Comparison of ENCODE assay signal across 14 mouse cellular contexts in genomic region chr17:83274101-83274500, GRCm38 (mm10). TPM values are rescaled to one million over a fixed set of nuclear protein-coding genes. Genes with fewer than 3 reads are reported as not detected.
DNase-seq lines count a peak whose midpoint lies in the region; ATAC-seq and TF ChIP-seq lines count a peak whose summit lies in the region.
"Had no signal": no experiment of that assay in that cellular context is flagged by ENCODE, and none has a peak within 500 bp of the region (broad histone marks: within the 10 kb centered on the region; RNA-seq: fewer than 3 reads in every experiment).

No protein-coding gene starts in this region.

- intact Hi-C loops in gastrocnemius, adult 2 months (cut with DNase I): loop anchor here (5.0 kb wide), 3 partner anchors 173 to 573 kb away; partner anchors contain the start of genes Haao and Kcng3

- peak overlapping the region; percentile 50 for H3K27ac ChIP-seq in gastrocnemius, adult 2 months
- peak overlapping the region; percentile 43; the same call in 1 of the 2 replicates for H3K27ac ChIP-seq in lung, embryonic 15.5 days
- peak overlapping the region; percentile 46; the same call in 1 of the 2 replicates for H3K27ac ChIP-seq in intestine, postnatal 0 days (ENCODE audit: low read depth, low read length)
- peak overlapping the region; percentile 61 for H3K27ac ChIP-seq in macrophage
- no peak overlapping the region for H3K27ac ChIP-seq in hindbrain, embryonic 14.5 days
- H3K27ac ChIP-seq: left cerebral cortex, adult 2 months had no signal

- no peak for DNase-seq in gastrocnemius, adult 2 months
- no peak for DNase-seq in gastrocnemius, adult 18-20 months (ENCODE audit: low spot score)
- DNase-seq in lung, adult 2 months: no peak
- no peak for DNase-seq in c-Kit-positive CD71-positive TER-119-positive erythroid progenitor cells, embryonic 14.5 days (ENCODE audit: low spot score)
- no peak for DNase-seq in hindbrain, embryonic 14.5 days (ENCODE audit: low spot score)
- DNase-seq: B cell, adult 2 months; cerebellum, adult 9-11 months; gastrocnemius, postnatal 14 days; retina, postnatal 1 day had no signal

- no peak for TF ChIP-seq CTCF in gastrocnemius, adult 2 months (IDR thresholded peaks at IDR 0.05)
- no peak for TF ChIP-seq CTCF in lung, adult 2 months (IDR thresholded peaks at IDR 0.05; ENCODE audit: insufficient read depth, low read length)
- TF ChIP-seq CTCF in intestine, postnatal 0 days (IDR thresholded peaks at IDR 0.05; ENCODE audit: low read depth): no peak

- no peak for TF ChIP-seq POLR2A in lung, adult 2 months (IDR thresholded peaks at IDR 0.05; ENCODE audit: borderline replicate concordance, extremely low read depth, low read depth, low read length)

- no peaks in the 10 kb centered on the region for H3K79me2 ChIP-seq in macrophage (ENCODE audit: inconsistent target)

- no peak overlapping the region for H3K4me3 ChIP-seq in gastrocnemius, adult 2 months
- H3K4me3 ChIP-seq in lung, embryonic 15.5 days: no peak overlapping the region
- no peak overlapping the region for H3K4me3 ChIP-seq in lung, adult 2 months (replicated peaks; ENCODE audit: extremely low read depth, low read depth, low read length)
- no peak overlapping the region for H3K4me3 ChIP-seq in intestine, postnatal 0 days (ENCODE audit: low read depth, low read length)
- H3K4me3 ChIP-seq in macrophage (ENCODE audit: inconsistent target): no peak overlapping the region
- no peak overlapping the region for H3K4me3 ChIP-seq in hindbrain, embryonic 14.5 days (replicated peaks; ENCODE audit: low read length)
- H3K4me3 ChIP-seq: left cerebral cortex, adult 2 months had no signal

- WGBS in lung, embryonic 15.5 days: 38% methylated on average over 4 of the region's 4 CpGs
- 25% methylated on average over 4 of the region's 4 CpGs for WGBS in lung, adult 2 months
- 58% methylated on average over 4 of the region's 4 CpGs for WGBS in intestine, postnatal 0 days
- 5% methylated on average over 4 of the region's 4 CpGs for WGBS in macrophage (ENCODE audit: missing documents)
- WGBS in hindbrain, embryonic 14.5 days: 61% methylated on average over 4 of the region's 4 CpGs

- no peaks in the 10 kb centered on the region for H3K36me3 ChIP-seq in lung, embryonic 15.5 days
- H3K36me3 ChIP-seq in intestine, postnatal 0 days (ENCODE audit: control insufficient read depth, insufficient read depth): no peaks in the 10 kb centered on the region
- H3K36me3 ChIP-seq in macrophage (ENCODE audit: inconsistent target): no peaks in the 10 kb centered on the region
- no peaks in the 10 kb centered on the region for H3K36me3 ChIP-seq in hindbrain, embryonic 14.5 days (replicated peaks; ENCODE audit: control insufficient read depth, insufficient read depth)

- H3K4me2 ChIP-seq in lung, embryonic 15.5 days: 0 out of 2 replicates have a peak overlapping the region, but pooled peaks have one; percentile 35
- H3K4me2 ChIP-seq in intestine, postnatal 0 days (replicated peaks; ENCODE audit: low read depth): peak overlapping the region; percentile 56; the same call in 1 of the 2 replicates
- no peak overlapping the region for H3K4me2 ChIP-seq in hindbrain, embryonic 14.5 days (replicated peaks)

- H3K9me3 ChIP-seq in lung, embryonic 15.5 days: no peaks in the 10 kb centered on the region
- H3K9me3 ChIP-seq in intestine, postnatal 0 days (ENCODE audit: control insufficient read depth): no peaks in the 10 kb centered on the region
- H3K9me3 ChIP-seq in hindbrain, embryonic 14.5 days (ENCODE audit: control insufficient read depth, low read length): no peaks in the 10 kb centered on the region

- peaks cover 34% of the 10 kb centered on the region for H3K4me1 ChIP-seq in lung, embryonic 15.5 days
- H3K4me1 ChIP-seq in lung, adult 2 months (ENCODE audit: control insufficient read depth, insufficient read depth, low read length): peaks cover 10% of the 10 kb centered on the region
- peaks cover 6% of the 10 kb centered on the region; the same call in 1 of the 2 replicates for H3K4me1 ChIP-seq in intestine, postnatal 0 days (replicated peaks; ENCODE audit: control insufficient read depth, insufficient read depth, low read length)
- peaks cover 21% of the 10 kb centered on the region for H3K4me1 ChIP-seq in hindbrain, embryonic 14.5 days (replicated peaks; ENCODE audit: control insufficient read depth, insufficient read depth, low read length)

- no peak overlapping the region for H3K9ac ChIP-seq in lung, embryonic 15.5 days
- H3K9ac ChIP-seq in intestine, postnatal 0 days (ENCODE audit: low read depth, low read length): no peak overlapping the region
- no peak overlapping the region for H3K9ac ChIP-seq in hindbrain, embryonic 14.5 days

- ATAC-seq in lung, embryonic 15.5 days (ENCODE audit: borderline replicate concordance, extremely low read depth, low FRiP score, low TSS enrichment): no peak
- no peak for ATAC-seq in intestine, postnatal 0 days
- no peak for ATAC-seq in hindbrain, embryonic 14.5 days (ENCODE audit: low FRiP score)

- no peaks in the 10 kb centered on the region for H3K27me3 ChIP-seq in lung, embryonic 15.5 days
- H3K27me3 ChIP-seq in intestine, postnatal 0 days (replicated peaks; ENCODE audit: control insufficient read depth, insufficient read depth, low read length): no peaks in the 10 kb centered on the region; the same call in 1 of the 2 replicates
- peaks cover 4% of the 10 kb centered on the region; the same call in 1 of the 2 replicates for H3K27me3 ChIP-seq in hindbrain, embryonic 14.5 days (ENCODE audit: control insufficient read depth, insufficient read depth, low read length)

RNA-seq across cellular contexts. Expression of gene Pkdcc, which starts 59.0 kb away (rescaled TPM):
- total RNA-seq in gastrocnemius, adult 2 months (2021): 100 to 1,000 TPM in 1 of 2 experiments, 10 to 100 TPM in 1; 96.3 to 115 TPM
- 100 to 1,000 TPM in 1 of 2 experiments, 10 to 100 TPM in 1; 78.1 to 111 TPM for total RNA-seq in gastrocnemius, adult 18-20 months (2021)
- 13.3 and 13.4 TPM in 2 replicates for polyA plus RNA-seq in lung, embryonic 15.5 days (2015; fragmentation: Nextera tagmentation; extraction: Ambion mirVana)
- polyA plus RNA-seq in lung, adult 2 months (2012; rRNA removed): 33.9 and 35.0 TPM in 2 replicates
- 15.8 and 17.5 TPM in 2 replicates for polyA plus RNA-seq in intestine, postnatal 0 days (2015; fragmentation: Nextera tagmentation; extraction: Ambion mirVana)
- 10 to 100 TPM in 10 of 26 experiments, 1 to 10 TPM in 16; 1.9 to 21.1 (median 6.4) TPM for total RNA-seq in macrophage (2018; cell fraction: chromatin; rRNA removed)
- total RNA-seq in macrophage (2018; cell fraction: cytosol; rRNA removed): 1 to 10 TPM; 1.2 to 9.1 (median 3.8) TPM
- 10 to 100 TPM in 9 of 26 experiments, 1 to 10 TPM in 17; 2.1 to 17.7 (median 7.1) TPM for total RNA-seq in macrophage (2018; cell fraction: nucleus; rRNA removed)
- 4.2 to 8.3 TPM (median 4.4 TPM) in 3 replicates for polyA plus RNA-seq in macrophage (2018)
- polyA plus RNA-seq in hindbrain, embryonic 14.5 days (2014; fragmentation: Nextera tagmentation; extraction: Ambion mirVana): 5.5 and 7.5 TPM in 2 replicates
- total RNA-seq: megakaryocyte-erythroid progenitor cell, adult 5-6 weeks had no signal
